Mouse (Mus musculus): ENCODE measurements around the gene Dnttip1.

GRCm38 (mm10) chr2:164794293-164794692 lies 48.5 kb downstream of the Dnttip1 start:
- TF ChIP-seq CTCF (IDR thresholded peaks at IDR 0.05; ENCODE audit: control insufficient read depth, insufficient read depth, insufficient replicate concordance, low read depth, low read length) (peak; percentile 67; the same call in 1 of the 2 replicates), POLR2A (IDR thresholded peaks at IDR 0.05; ENCODE audit: control insufficient read depth, low read depth, low read length) (no peak)
